Mouse (Mus musculus) kidney, embryonic 16.5 days (tissue): ENCODE results near the gene Doc2b. TPM values are rescaled to one million over a fixed set of nuclear protein-coding genes. Genes with fewer than 3 reads are reported as not detected.
A peak's percentile ranks its signal among the peaks of the same experiment; 100 is the strongest.

Source experiments
- ATAC-seq: fragments of 200-750 bp; cut with Nextera tagmentation; 2 replicates; pipeline ENCODE4 v1.8.0; 2017; ENCODE audit warnings: moderate TSS enrichment; ENCODE audit not compliant: low FRiP score, low TSS enrichment
- H3K27ac ChIP-seq: fragments of 300-500 bp; sonication (generic); 2 replicates; pipeline ENCODE4 v1.5.1; 2014; ENCODE audit warnings: low read length
- H3K27me3 ChIP-seq: fragments of 300-500 bp; sonication (generic); 2 replicates; pipeline ENCODE4 v1.6.1; 2014; ENCODE audit warnings: low read length, control low read depth, mixed read lengths; ENCODE audit not compliant: insufficient read depth
- H3K36me3 ChIP-seq: fragments of 300-500 bp; sonication (generic); 2 replicates; pipeline ENCODE4 v1.6.1; 2014; ENCODE audit warnings: low read length, control low read depth, mixed read lengths; ENCODE audit not compliant: insufficient read depth
- H3K4me1 ChIP-seq: fragments of 300-500 bp; sonication (generic); 2 replicates; pipeline ENCODE4 v1.6.1; 2014; ENCODE audit warnings: low read length, control low read depth, mixed read lengths; ENCODE audit not compliant: insufficient read depth
- H3K4me2 ChIP-seq: fragments of 300-500 bp; sonication (generic); replicated peaks from 2 replicates; pipeline ENCODE4 v1.6.1; 2014; ENCODE audit warnings: low read depth, low read length
- H3K4me3 ChIP-seq: fragments of 300-500 bp; sonication (generic); 2 replicates; pipeline ENCODE4 v1.5.1; 2014; ENCODE audit warnings: mild to moderate bottlenecking, low read length
- H3K9ac ChIP-seq: fragments of 300-500 bp; sonication (generic); replicated peaks from 2 replicates; pipeline ENCODE4 v1.6.1; 2014; ENCODE audit warnings: low read length
- H3K9me3 ChIP-seq: fragments of 300-500 bp; sonication (generic); 2 replicates; pipeline ENCODE4 v1.6.1; 2016; ENCODE audit warnings: low read length, control low read depth
- WGBS: fragments of 180-500 bp; shearing (Covaris S2); extraction: QIAGEN DNeasy Blood & Tissue Kit; methylation state at CpG from one replicate; pipeline ENCODE4 v1.1.7; 2014; 5-methylcytosine and 5-hydroxymethylcytosine counted together
- polyA plus RNA-seq: library from polyadenylated mRNA; unstranded; fragments of >200 nt; fragmentation: Nextera tagmentation; extraction: Ambion mirVana; gene quantifications from 2 replicates; pipeline ENCODE4 v1.2.1, GENCODE M21; 2015

The Doc2b gene
- polyA plus RNA-seq, 1 experiment from 2014 or later: 0.54 TPM

DNA sequence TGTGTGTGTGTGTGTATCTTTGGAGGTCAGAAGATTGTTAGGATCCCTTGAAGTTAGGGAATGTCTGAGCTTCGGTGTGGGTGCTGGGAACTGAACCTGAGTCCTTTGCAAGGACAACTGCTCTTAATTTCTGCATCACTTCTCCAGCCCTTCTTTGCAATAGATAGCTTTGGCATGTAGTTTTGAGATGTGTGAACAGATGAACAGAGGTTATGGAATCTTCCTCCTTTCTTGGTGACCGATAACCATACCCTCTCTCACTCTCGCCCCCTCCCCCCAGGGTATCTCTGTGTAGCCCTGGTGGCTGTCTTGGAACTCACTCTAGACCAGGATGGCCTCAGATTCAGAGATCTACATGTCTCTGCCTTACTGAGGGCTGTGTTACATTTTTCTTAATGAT is 51.1 kb downstream of the Doc2b start:
- ATAC-seq: no peak

DNA sequence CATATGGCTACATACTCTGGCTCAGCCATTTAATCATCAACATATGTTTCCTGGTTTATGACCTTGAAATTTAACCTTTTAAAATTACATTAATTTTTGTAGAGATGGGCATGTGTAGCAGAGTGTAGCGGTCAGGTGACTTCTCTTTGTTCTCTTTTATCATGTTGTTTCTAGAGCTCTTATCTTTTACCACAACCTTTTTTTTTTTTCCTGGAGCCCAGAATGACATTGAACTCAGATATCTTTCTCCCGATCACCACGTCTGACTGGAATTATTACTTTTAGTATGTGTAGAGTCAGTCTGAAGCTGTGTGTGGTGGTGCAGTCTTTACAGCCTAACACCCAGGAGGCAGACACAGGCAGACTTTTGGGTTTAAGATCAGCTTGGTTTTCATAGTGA is 54.2 kb downstream of the Doc2b start:
- WGBS: 79% methylated on average over 3 of the region's 3 CpGs
- H3K4me1 ChIP-seq: peaks cover 22% of the 10 kb centered on the region
- ATAC-seq: no peak

More for the DNA sequence above, 51.1 kb downstream of the Doc2b start:
- no peak overlapping the region for H3K27ac ChIP-seq
- H3K9ac ChIP-seq: no peak overlapping the region
- WGBS: 94% methylated on average over 3 of the region's 3 CpGs
- no peaks in the 10 kb centered on the region for H3K27me3 ChIP-seq
- no peak overlapping the region for H3K4me2 ChIP-seq
- H3K4me3 ChIP-seq: no peak overlapping the region
- H3K4me1 ChIP-seq: peaks cover 22% of the 10 kb centered on the region; the same call in 1 of the 2 replicates
- H3K9me3 ChIP-seq: no peaks in the 10 kb centered on the region
- H3K36me3 ChIP-seq: no peaks in the 10 kb centered on the region

DNA sequence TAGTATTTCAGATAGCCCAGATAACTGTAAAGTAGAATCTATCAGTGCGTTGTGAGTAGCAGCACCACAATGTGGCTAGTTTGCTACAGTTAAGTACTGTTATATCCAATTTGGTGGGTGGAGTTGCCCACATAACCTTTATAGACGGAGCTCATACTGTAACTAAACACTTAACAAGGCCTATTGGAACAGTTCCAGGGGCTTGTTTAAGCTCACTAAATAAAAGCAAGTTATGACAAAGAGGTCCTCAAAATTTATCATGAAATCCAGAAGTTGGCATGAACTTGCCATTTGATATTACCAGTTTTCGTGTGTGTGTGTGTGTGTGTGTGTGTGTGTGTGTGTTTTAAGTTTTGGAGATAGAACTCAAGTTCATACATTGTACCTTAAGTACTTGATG is 55.6 kb downstream of the Doc2b start:
- Histone ChIP-seq H3K9ac (no peak overlapping the region), H3K9me3 (no peaks in the 10 kb centered on the region), H3K36me3 (peaks cover 3% of the 10 kb centered on the region; the same call in 1 of the 2 replicates), H3K27ac (no peak overlapping the region), H3K4me3 (no peak overlapping the region), H3K4me1 (peaks cover 25% of the 10 kb centered on the region), H3K27me3 (no peaks in the 10 kb centered on the region), H3K4me2 (no peak overlapping the region)
- 70% methylated on average over 3 of the region's 3 CpGs for WGBS
- ATAC-seq: no peak

More for the DNA sequence above, 54.2 kb downstream of the Doc2b start:
- H3K4me2 ChIP-seq: no peak overlapping the region
- H3K9me3 ChIP-seq: no peaks in the 10 kb centered on the region
- H3K27me3 ChIP-seq: no peaks in the 10 kb centered on the region
- H3K9ac ChIP-seq: no peak overlapping the region
- H3K36me3 ChIP-seq: peaks cover 3% of the 10 kb centered on the region; the same call in 1 of the 2 replicates
- H3K27ac ChIP-seq: no peak overlapping the region
- H3K4me3 ChIP-seq: no peak overlapping the region

DNA sequence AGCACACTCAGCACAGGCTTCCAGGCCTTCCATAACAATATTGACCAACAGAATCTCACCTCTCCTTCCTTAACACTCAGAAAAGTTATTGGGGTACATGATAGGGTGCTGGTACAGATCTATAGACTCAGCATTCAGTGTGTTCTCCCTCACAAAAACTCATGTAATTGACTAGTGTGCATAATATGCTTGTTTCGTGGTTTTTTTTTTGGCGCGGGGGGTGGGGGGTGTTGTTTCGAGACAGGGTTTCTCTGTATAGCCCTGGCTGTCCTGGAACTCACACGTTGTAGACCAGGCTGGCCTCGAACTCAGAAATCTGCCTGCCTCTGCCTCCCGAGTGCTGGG is 57.4 kb downstream of the Doc2b start:
- peaks cover 31% of the 10 kb centered on the region for H3K4me1 ChIP-seq
- H3K9ac ChIP-seq: no peak overlapping the region
- no peak overlapping the region for H3K4me2 ChIP-seq
- H3K4me3 ChIP-seq: no peak overlapping the region
- WGBS: 96% methylated on average over 7 of the region's 7 CpGs
- no peak for ATAC-seq
- H3K27me3 ChIP-seq: no peaks in the 10 kb centered on the region
- H3K9me3 ChIP-seq: no peaks in the 10 kb centered on the region
- peaks cover 3% of the 10 kb centered on the region; the same call in 1 of the 2 replicates for H3K36me3 ChIP-seq
- no peak overlapping the region for H3K27ac ChIP-seq

DNA sequence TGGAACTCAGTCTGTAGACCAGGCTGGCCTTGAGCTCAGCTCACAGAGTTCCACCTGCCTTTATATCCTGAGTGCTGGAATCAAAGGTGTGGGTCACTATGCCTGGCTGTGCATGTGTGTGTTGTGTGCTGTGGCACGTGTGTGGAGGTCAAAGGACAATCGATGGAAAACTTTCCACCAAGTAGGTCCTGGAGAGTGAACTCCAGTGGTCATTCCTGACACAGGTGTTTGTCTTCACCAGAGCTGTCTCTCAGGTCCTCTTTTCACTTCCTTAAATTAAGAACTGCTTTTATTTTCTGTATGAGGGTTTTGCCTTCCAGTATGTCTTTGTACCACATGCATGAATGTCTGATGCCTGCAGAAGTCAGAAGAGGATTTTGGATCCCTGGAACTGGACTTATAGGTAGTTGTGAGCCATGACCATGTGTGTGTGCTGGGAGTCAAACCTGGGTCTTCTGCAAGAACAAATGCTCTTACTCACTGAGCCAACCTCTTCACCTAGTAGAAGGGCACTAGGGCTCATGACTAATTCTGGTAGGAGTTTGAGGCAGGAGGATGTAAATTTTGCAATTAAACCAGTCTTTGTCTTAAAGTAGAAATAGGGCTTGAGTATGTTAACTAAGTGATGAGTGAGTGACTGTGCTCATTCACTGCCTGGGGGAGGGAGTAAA is 57.9 kb downstream of the Doc2b start:
- 51% methylated on average over 2 of the region's 2 CpGs for WGBS
- H3K4me1 ChIP-seq: peaks cover 31% of the 10 kb centered on the region
- H3K9me3 ChIP-seq: no peaks in the 10 kb centered on the region
- H3K9ac ChIP-seq: no peak overlapping the region
- H3K27ac ChIP-seq: no peak overlapping the region
- no peaks in the 10 kb centered on the region for H3K27me3 ChIP-seq
- no peak overlapping the region for H3K4me3 ChIP-seq
- H3K36me3 ChIP-seq: peaks cover 3% of the 10 kb centered on the region; the same call in 1 of the 2 replicates
- H3K4me2 ChIP-seq: no peak overlapping the region
- no peak for ATAC-seq

DNA sequence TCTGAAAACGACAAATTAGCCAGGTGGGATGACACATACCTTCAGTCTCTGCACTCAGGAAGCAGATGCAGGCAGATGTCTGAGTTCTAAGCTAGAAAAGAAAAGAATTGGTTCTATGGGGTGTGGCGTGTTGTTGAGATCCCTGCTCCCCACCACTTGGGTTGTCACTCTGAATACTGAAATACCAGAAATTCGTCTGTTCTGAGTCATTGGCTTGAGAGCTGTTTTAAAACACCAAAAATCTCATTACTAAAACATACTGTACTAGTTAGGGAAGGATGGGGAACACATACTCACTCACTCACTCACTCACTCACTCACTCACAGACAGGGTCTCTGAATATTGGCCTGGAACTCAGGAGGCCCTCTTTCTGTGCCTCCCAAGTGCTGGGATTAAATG is 58.9 kb downstream of the Doc2b start:
- no peak overlapping the region for H3K4me3 ChIP-seq
- peaks cover 3% of the 10 kb centered on the region; the same call in 1 of the 2 replicates for H3K36me3 ChIP-seq
- no peak for ATAC-seq
- no peaks in the 10 kb centered on the region for H3K9me3 ChIP-seq
- H3K9ac ChIP-seq: no peak overlapping the region
- H3K4me2 ChIP-seq: no peak overlapping the region; the same call in 1 of the 2 replicates
- no peak overlapping the region for H3K27ac ChIP-seq
- H3K27me3 ChIP-seq: no peaks in the 10 kb centered on the region
- peaks cover 35% of the 10 kb centered on the region for H3K4me1 ChIP-seq
- WGBS: 58% methylated on average over 3 of the region's 3 CpGs

DNA sequence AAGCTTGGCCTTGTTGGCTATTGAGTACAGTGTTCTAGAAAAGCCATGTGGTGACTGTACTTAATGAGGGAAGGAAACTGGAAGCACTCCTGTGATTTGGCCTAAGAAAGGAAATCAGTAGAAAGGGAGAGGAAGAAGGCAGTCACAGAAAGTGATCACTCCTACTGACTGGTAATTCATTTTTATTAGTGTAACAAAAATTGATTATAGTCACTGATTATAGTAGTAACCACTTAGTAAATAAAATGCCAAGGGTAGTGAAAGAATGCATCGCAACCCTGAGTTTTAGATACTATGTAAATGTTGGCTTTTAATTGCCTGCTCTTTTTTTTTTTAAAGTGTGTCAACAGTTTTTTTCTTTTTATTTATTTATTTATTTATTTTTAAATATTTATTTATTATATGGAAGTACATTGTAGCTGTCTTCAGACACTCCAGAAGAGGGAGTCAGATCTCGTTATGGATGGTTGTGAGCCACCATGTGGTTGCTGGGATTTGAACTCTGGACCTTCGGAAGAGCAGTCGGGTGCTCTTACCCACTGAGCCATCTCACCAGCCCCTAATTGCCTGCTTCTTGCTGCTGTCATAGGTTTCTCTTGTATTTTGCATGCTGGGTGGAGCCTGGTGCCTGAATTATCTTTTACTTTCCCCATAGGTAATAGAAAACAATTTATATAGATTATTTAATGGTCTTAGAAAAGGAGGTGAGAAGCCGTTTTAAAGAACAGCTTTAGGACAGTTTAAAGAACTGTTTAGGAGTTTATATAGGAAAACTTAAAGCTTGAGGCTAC is 60.2 kb downstream of the Doc2b start:
- peak overlapping the region; percentile 91; the same call in 1 of the 2 replicates for H3K4me3 ChIP-seq
- H3K27ac ChIP-seq: no peak overlapping the region
- peaks cover 3% of the 10 kb centered on the region; the same call in 1 of the 2 replicates for H3K36me3 ChIP-seq
- 61% methylated on average over 5 of the region's 5 CpGs for WGBS
- H3K4me2 ChIP-seq: peak overlapping the region; percentile 89
- ATAC-seq: no peak
- no peaks in the 10 kb centered on the region for H3K9me3 ChIP-seq
- no peaks in the 10 kb centered on the region for H3K27me3 ChIP-seq
- peaks cover 33% of the 10 kb centered on the region for H3K4me1 ChIP-seq
- H3K9ac ChIP-seq: no peak overlapping the region

DNA sequence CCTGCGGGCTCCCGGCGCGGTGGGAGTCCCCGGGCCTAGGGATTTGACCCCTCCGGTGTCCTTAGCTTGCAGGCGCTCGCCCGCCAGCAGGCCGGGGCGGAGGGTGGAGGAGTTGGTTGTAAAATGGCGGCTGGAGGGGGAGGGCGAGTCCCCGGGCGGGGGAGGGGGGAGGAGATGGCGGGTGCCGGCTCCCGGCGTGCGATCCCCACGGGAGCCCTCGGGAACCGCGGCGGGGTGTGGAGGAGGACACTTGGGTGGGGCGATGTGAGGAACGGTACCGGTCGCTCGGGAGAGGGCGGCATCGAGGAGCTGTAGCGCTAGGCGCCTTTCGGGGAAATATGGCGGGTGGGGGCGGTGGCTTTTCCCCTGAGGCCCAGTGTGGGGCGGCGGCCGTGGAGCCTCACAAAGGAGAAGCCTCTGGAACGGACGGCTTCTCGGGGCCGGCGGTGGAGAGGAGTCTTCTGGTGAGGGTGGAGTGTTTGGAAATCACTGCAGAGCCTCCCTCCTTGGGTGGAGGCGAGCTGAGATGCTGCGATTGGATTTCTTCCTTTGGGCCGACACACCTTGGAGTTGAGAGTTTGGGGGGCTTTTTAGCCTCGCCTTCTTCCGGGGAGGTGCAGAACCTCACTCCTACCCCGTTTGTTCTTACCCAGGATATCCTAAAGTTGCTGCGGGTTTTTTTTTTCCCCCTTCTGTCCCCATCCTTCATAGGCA is 62.5 kb downstream of the Doc2b start:
- ATAC-seq: peak; percentile 44
- Histone ChIP-seq H3K9ac (peak overlapping the region; percentile 99), H3K27me3 (no peaks in the 10 kb centered on the region), H3K36me3 (peaks cover 3% of the 10 kb centered on the region; the same call in 1 of the 2 replicates), H3K9me3 (no peaks in the 10 kb centered on the region), H3K4me1 (peaks cover 30% of the 10 kb centered on the region), H3K4me2 (peak overlapping the region; percentile 89), H3K27ac (peak overlapping the region; percentile 98), H3K4me3 (peak overlapping the region; percentile 91)
- under 1% methylated on average over 46 of the region's 52 CpGs for WGBS

DNA sequence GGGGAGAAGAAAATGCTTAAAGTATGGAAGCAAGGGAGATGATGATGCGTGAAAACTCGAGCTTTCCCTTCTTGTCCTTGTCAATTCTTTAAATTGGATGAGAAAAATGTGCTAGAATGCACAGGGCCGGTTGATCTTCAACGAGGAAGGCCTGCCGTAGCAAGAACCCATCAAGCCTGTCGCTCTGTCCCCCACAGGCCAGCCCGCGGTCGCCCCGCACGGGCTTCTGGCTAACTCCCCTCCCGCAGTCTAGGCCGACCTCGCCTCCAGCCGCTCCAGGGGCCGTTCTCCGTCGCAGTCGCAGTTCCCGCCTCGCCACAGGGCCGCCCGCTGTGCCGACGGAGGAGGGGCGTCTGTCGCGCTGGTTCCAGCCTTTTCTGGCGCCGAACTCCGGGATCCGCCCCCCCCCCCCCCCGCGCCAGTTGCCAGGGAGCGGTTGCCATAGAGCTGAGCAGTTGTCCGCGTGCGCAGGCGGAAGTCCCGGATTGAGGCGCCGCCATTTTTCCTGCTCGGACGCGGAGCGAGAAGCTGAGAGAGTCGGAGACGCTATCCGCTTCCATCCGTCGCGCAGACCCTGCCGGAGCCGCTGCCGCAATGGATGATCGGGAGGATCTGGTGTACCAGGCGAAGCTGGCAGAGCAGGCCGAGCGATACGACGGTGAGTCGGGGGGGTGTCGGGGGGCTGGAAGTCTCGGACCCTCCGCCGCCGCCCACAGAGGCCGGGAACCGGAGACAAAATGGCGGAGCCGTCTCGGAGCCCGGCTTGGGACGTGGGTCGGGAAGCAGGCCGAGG is 63.2 kb downstream of the Doc2b start, which contains the start of gene Ywhae:
TSS of gene Ywhae (plus strand) at position 436 of the 793 bp plus-strand sequence.
- Histone ChIP-seq H3K9me3 (no peaks in the 10 kb centered on the region), H3K4me1 (peaks cover 30% of the 10 kb centered on the region), H3K36me3 (no peaks in the 10 kb centered on the region), H3K4me3 (peak within 1 kb of the TSS; percentile 91), H3K27ac (peak within 1 kb of the TSS; percentile 98), H3K9ac (peak within 1 kb of the TSS; percentile 99), H3K4me2 (peak within 1 kb of the TSS; percentile 89), H3K27me3 (no peaks in the 10 kb centered on the region)
- ATAC-seq: peak; percentile 96
- WGBS: under 1% methylated on average over 76 of the region's 76 CpGs
